Mouse (Mus musculus): Measurements from ENCODE around the gene Selp.

- no peak for TF ChIP-seq GATA1 (IDR thresholded peaks at IDR 0.05; ENCODE audit: low read length)
- no peak for TF ChIP-seq TAL1 (IDR thresholded peaks at IDR 0.05; ENCODE audit: low read length)
Measured at GRCm38 (mm10) chr1:164139464-164139863, 24.4 kb downstream of the Selp start.
